Mouse (Mus musculus) adrenal gland, adult 18-20 months (tissue): ENCODE data around the gene Tmem28. TPM values are rescaled to one million over a fixed set of nuclear protein-coding genes. Genes with fewer than 3 reads are reported as not detected.

Experiments
- DNase-seq, 2 experiments: peaks; one replicate each; pipeline ENCODE4 v3.0.0; 2021 to 2022; ENCODE audit warnings: low spot score in 2 of 2
- long read RNA-seq, 2 experiments: library from polyadenylated mRNA; stranded (forward); transcript quantifications; one replicate each; pipeline ENCODE4 v2.0.0; 2021
- total RNA-seq, 2 experiments: library from RNA; stranded (reverse); gene quantifications; 1 replicate in 1 of 2; 2 replicates in 1 of 2; pipeline ENCODE4 v1.2.3; 2021

The Tmem28 gene
- total RNA-seq = 1 to 10 TPM; 3.3 to 5.4 TPM
- long read RNA-seq, experiment 1, partial matches to known transcripts = 0 of 4 reads
- long read RNA-seq, experiment 1, other reads (novel, unspliced or antisense) = 2 of 4 reads
- long read RNA-seq, experiment 2, partial matches to known transcripts = 1 of 5 reads
- long read RNA-seq, experiment 2, other reads (novel, unspliced or antisense) = 2 of 5 reads

- no peak for DNase-seq
Measured at GRCm38 (mm10) chrX:99820790-99821395, at the start of gene Tmem28. Gene Tmem28 (plus strand): TSS chrX:99821021.

GRCm38 (mm10) chrX:99780308-99780707 lies 40.5 kb upstream of the Tmem28 start:
- DNase-seq = no peak

- DNase-seq = peak; percentile 8 to 24
Measured at GRCm38 (mm10) chrX:99808375-99808774, 12.4 kb upstream of the Tmem28 start.

GRCm38 (mm10) chrX:99819395-99819935 lies 1.4 kb upstream of the Tmem28 start:
- DNase-seq = peak; percentile 17 to 36

- peak; percentile 10 to 20 for DNase-seq
Measured at GRCm38 (mm10) chrX:99819936-99820789, 658 bp upstream of the Tmem28 start.

GRCm38 (mm10) chrX:99842090-99842489 lies 21.3 kb downstream of the Tmem28 start:
- DNase-seq = no peak

GRCm38 (mm10) chrX:99853261-99853741 lies 32.5 kb downstream of the Tmem28 start:
- DNase-seq = peak; percentile 70 to 71

- no peak for DNase-seq
Measured at GRCm38 (mm10) chrX:99853834-99854233, 33.0 kb downstream of the Tmem28 start.

GRCm38 (mm10) chrX:99872228-99872627 lies 51.4 kb downstream of the Tmem28 start:
- no peak for DNase-seq

GRCm38 (mm10) chrX:99872632-99873201 lies 51.9 kb downstream of the Tmem28 start:
- DNase-seq = no peak

GRCm38 (mm10) chrX:99873259-99873919 lies 52.6 kb downstream of the Tmem28 start:
- no peak for DNase-seq

GRCm38 (mm10) chrX:99873920-99874296 lies 53.1 kb downstream of the Tmem28 start:
- no peak for DNase-seq

GRCm38 (mm10) chrX:99876781-99877180 lies 56.0 kb downstream of the Tmem28 start:
- DNase-seq = no peak

- no peak for DNase-seq
Measured at GRCm38 (mm10) chrX:99883396-99883795, 62.6 kb downstream of the Tmem28 start.

Other genes starting within 250 kb of the Tmem28 start
- 1 to 10 TPM; 7.7 to 7.9 TPM for gene Eda, start 154.6 kb downstream of the Tmem28 start, total RNA-seq